Mouse (Mus musculus) small intestine, adult 2 months (tissue): ENCODE data around the gene Abcb4. TPM values are rescaled to one million over a fixed set of nuclear protein-coding genes. Genes with fewer than 3 reads are reported as not detected.

ENCODE experiments used
- polyA plus RNA-seq: library from polyadenylated mRNA; depleted of rRNA; stranded (reverse); fragments of >200 nt; gene quantifications from 2 replicates; pipeline ENCODE4 v1.2.3, GENCODE M21; 2012; rRNA removed

Gene Abcb4
- polyA plus RNA-seq, 1 experiment = 0.11 TPM

Other genes with a start within 250 kb of the Abcb4 start
- 9.2 and 28.5 TPM in 2 replicates for gene Abcb1a, start 233.6 kb upstream of the Abcb4 start, polyA plus RNA-seq
- 0.27 and 0.37 TPM in 2 replicates for gene Abcb1b, start 95.6 kb upstream of the Abcb4 start, polyA plus RNA-seq
- gene Crot, start 103.6 kb downstream of the Abcb4 start, polyA plus RNA-seq = 7.0 and 10.1 TPM in 2 replicates
- 29.4 and 80.0 TPM in 2 replicates for gene Tmem243, start 207.0 kb downstream of the Abcb4 start, polyA plus RNA-seq